Mouse (Mus musculus) spleen, embryonic (tissue): ENCODE measurements around the gene Gucd1.

Source experiments
- CTCF ChIA-PET: fragments of 350-600 bp; sonication (Branson Sonifier 250); formaldehyde crosslinking; loops from one replicate; lab custom pipeline; 2022; lab: Charles Lee

Gucd1 gene

DNA sequence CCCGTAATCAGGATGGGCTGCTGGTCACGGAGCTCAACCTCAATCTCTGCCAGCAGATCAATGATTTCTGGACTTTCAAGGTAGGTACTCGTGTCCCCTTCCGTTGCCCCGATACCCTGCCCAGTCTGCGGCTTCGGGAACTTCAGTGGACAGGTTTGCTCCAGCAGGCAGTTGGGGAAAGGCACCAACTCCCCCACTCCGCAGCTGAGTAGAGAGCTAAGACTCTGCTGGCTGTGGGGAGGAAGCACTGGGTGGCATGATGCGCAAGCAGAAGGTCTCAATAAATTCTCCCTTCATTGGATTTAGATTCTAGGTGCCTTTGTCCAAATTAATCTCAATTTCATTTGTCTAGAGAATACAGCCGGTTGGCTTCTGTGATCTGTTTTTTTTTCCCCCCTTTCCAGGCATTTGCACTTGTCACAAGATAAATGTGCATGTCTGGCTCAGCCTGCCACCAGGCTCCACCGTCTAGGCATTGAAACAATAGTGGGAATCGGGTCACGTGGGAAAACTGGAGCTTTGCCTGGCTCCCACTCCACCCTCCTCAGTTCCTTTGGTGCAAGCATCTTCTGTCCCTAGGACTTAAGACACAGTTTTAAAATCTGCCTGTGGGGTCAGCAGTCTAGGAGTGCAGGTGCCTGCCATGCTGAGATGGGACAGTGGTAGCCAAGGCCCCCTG, 79.5 kb downstream of the Gucd1 start:
- CTCF ChIA-PET: interaction anchor here (0.6 to 0.7 kb wide), 4 partner anchors 59 to 402 kb away, joined by 3 to 4 read pairs (median 3); no protein-coding TSS in a partner anchor

- CTCF ChIA-PET: no interaction called here
These were observed 80.5 kb downstream of the Gucd1 start for GRCm38 (mm10) chr10:75437284-75437683.

- CTCF ChIA-PET: no interaction called here
These were observed 81.1 kb downstream of the Gucd1 start for GRCm38 (mm10) chr10:75436604-75437217.

- CTCF ChIA-PET: no interaction called here
These were observed 87.1 kb downstream of the Gucd1 start for GRCm38 (mm10) chr10:75430633-75431032.

GRCm38 (mm10) chr10:75430147-75430537, 87.6 kb downstream of the Gucd1 start:
- CTCF ChIA-PET: interaction anchor here (0.6 to 0.7 kb wide), 3 partner anchors 20 to 142 kb away, joined by 3 to 6 read pairs (median 3); no protein-coding TSS in a partner anchor

- CTCF ChIA-PET: interaction anchor here (0.6 to 0.7 kb wide), 3 partner anchors 21 to 142 kb away, joined by 3 to 6 read pairs (median 3); no protein-coding TSS in a partner anchor
These were observed 88.1 kb downstream of the Gucd1 start for GRCm38 (mm10) chr10:75429522-75430146.

GRCm38 (mm10) chr10:75429004-75429380, 88.8 kb downstream of the Gucd1 start:
- CTCF ChIA-PET: interaction anchor here (0.7 kb wide), 1 partner anchor 11 kb away, joined by 3 read pairs; no protein-coding TSS in a partner anchor

DNA sequence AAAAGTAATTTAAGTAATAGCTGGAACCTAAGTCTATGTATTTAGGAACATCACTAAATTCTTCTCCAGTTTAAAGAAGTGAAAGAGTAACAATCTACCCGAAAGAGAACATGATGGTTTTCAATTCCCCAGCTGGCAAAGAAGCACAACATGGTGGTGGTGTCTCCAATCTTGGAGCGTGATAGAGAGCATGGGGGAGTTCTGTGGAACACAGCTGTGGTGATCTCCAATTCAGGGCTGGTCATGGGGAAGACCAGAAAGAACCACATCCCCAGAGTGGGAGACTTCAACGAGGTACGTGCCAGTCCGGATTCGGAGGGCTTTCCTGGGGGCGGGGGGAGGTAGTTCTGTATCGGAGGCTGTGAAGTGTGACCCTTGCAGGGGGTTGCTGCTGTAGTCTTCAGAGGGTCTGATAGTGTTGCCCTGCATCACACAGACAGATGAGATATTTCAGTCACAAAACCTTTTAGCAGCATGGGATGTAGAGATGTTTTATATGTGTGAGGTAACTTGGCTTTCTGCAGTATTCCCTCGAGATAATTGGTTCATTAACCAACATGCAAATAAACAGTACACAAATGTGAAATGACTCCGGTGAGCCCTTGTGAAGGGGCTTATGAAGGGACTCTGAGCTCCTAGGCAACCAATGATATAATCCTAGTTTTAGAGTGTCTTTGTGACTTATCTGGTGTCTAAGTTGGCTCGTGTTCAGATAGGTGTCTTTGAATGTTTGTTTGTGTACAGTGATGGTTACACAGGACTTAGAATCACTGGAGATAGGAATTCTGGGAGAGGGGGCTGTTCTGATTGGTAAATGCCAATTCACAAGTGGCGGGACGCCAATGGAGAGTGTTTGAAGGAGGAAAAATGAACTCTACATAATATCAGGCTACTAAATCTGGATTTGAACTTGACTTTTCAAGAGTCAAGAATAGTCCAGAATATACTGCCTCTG, 89.4 kb downstream of the Gucd1 start:
- CTCF ChIA-PET: interaction anchor here (0.6 to 0.7 kb wide), 2 partner anchors 12 to 207 kb away, joined by 3 read pairs; no protein-coding TSS in a partner anchor

DNA sequence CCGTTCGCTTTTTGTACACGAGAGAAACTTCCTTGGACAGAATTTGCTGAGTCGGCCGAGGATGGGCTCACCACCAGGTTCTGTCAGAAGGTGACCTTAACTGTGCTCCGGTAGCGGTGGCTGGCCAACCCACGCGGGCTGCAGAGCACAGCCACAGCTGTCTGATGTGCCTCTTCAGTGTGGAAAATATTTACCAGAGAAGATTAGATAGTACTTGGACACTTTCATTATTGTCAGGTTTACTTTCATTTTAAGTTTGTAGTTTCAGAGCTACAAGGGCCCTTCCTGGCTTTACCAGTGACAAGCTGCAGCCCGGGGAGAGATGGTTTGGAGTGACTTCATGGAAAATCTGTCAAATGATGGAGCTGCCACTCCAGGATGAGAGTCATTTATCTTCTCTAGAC, 93.3 kb downstream of the Gucd1 start:
- CTCF ChIA-PET: no interaction called here

DNA sequence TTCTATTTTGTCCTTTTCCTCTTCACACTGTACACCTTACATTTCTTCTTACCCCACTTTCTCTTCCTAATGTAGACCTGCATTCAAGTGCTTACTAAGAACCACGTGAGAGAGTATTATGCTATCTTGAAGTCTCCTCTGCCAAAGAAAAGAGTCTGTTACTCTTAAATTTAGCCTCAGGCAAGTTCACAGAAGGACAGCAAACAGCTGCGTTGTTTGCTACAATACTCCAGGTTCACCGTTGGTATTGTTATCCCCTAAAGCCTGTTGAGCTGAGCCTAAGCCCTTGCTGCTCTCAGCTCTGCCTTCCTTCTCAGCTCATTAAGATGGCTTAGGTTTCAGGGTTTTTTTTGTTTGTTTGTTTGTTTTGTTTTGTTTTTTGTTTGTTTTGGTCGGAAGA, 99.0 kb downstream of the Gucd1 start:
- CTCF ChIA-PET: interaction anchor here (0.6 to 0.7 kb wide), 2 partner anchors 82 to 203 kb away, joined by 6 to 14 read pairs; no protein-coding TSS in a partner anchor

DNA sequence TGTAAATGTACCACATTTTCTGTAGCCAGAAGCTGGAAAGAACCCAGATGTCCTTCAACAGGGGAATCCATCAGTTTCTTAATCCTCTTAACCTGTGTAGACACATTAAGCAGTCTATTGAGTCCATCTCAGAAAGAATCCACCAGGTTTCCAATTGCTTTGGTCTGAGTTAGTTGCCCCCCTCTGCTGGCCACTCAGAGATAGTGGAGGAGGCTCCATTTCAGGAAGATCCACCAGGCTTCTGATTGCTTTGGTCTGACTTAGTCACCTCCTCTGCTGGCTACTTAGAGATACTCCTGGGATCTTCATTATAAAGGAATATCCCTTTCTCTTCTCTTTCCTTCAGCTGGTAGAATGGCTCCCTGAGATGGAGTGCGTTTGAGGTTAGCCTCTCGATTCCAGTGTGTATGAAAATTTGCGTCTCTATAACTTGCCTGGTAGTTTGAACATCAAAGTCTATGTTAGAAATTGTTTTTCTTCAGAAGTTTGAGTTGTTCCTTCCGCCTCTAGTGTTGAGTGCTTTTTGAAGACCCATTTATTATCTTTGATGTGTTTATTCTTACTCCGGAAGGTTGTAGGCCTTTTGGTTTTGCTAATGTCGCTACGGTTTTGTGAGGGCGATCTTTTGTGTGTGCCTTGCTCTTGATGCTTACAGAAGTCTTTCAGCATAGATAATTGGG, 100.3 kb downstream of the Gucd1 start:
- CTCF ChIA-PET: no interaction called here

DNA sequence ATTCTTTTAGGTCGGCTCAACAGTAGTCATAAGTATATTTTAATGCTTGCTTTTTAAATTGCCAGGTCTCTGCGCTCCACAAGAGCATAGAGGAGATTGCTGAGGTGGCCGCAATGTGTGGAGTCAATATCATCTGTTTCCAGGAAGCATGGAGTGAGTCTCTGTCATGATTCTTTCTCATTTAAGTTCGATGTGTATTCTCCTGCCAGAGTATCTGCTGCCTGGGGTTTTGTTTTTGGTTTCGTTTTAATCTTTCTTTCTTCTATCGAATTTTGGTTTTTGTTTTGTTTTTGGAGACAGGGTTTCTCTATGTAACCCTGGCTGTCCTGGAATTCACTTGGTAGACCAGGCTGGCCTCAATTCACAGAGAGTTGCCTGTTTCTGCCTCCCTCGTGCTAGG, 102.8 kb downstream of the Gucd1 start:
- CTCF ChIA-PET: no interaction called here

- CTCF ChIA-PET: interaction anchor here (0.5 kb wide), 1 partner anchor 408 kb away, joined by 5 read pairs; no protein-coding TSS in a partner anchor
These were observed 105.4 kb downstream of the Gucd1 start for GRCm38 (mm10) chr10:75412114-75413103.

DNA sequence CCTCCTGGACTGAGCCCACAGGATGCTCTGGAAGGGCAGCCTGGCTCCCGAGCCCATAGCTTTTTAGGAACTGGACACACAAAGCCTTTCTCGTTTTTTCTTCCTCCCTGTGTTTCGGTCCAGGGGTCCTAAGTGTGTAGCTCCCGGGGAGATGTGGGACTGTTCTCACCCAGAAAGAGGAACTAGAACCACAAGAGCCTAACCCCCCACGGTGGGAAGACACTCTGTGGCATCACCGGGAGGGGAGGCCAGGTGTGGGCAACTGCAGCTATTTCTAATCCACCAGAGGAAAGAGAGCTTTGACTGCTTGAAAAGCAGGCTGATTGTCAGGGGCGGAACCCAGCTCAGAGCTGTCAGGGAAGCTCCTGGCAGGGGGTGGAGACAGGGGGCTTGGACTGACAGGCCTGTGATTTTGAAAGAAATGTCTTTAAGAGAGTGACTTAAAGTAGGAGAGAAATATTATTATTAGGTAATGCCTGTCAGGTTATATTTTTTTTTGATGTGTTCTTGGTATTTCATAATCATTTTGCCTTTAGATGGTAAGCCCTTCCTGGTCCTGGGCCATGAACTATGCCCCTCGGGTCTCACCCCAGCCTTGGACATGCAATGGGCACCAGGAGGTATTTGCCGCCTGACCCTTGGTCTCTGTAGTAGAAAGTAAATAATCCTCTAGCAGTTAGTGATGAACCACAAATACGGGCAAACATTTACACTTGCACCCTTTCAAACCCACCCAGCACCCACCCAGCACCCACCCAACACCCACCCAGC, 106.2 kb downstream of the Gucd1 start:
- CTCF ChIA-PET: interaction anchor here (0.5 kb wide), 1 partner anchor 409 kb away, joined by 5 read pairs; no protein-coding TSS in a partner anchor

- CTCF ChIA-PET: interaction anchor here (0.6 kb wide), 1 partner anchor 171 kb away, joined by 3 read pairs; no protein-coding TSS in a partner anchor
These were observed 110.0 kb downstream of the Gucd1 start for GRCm38 (mm10) chr10:75407741-75408140.

- CTCF ChIA-PET: no interaction called here
These were observed 111.0 kb downstream of the Gucd1 start for GRCm38 (mm10) chr10:75406755-75407154.

GRCm38 (mm10) chr10:75405916-75406315, 111.9 kb downstream of the Gucd1 start:
- CTCF ChIA-PET: no interaction called here

DNA sequence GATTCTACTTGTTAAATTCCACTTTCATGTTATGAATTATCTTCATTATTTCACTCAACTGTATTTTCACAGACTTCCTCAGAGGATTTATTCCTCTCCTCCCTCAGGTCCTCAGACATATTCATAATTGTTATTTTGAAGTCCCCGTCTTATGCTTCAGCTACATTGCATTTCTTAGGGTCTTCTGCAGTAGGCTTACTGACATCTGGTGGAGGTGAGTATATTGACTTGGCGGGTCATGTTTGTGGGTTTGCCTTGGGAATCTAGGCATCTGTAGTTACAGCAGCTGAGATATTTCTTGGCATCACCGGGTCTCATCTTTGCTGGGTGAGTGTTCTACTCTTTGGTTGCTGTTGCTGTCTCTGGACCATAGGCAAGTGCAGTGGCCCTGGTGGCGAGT, 116.8 kb downstream of the Gucd1 start, which contains the start of gene Upb1:
Gene Upb1, plus strand, starts transcription at position 158 of the 400 bp plus-strand sequence.
- CTCF ChIA-PET: no interaction called here
